Mouse (Mus musculus): ENCODE results near the gene Lgalsl.

The Lgalsl gene

GRCm38 (mm10) chr11:20864647-20865046 is 33.8 kb upstream of the Lgalsl start:
- Histone ChIP-seq H3K4me3 (replicated peaks; ENCODE audit: low read length) (no peak overlapping the region), H3K4me1 (replicated peaks; ENCODE audit: low read depth, low read length) (peaks cover 11% of the 10 kb centered on the region), H3K27me3 (ENCODE audit: insufficient read depth, low read length) (peaks cover 16% of the 10 kb centered on the region), H3K9me3 (ENCODE audit: low read length) (no peaks in the 10 kb centered on the region), H3K36me3 (ENCODE audit: insufficient read depth, low read length) (no peaks in the 10 kb centered on the region)
- TF ChIP-seq NANOG (IDR thresholded peaks at IDR 0.05; ENCODE audit: borderline replicate concordance, low read length) (no peak), POU5F1 (IDR thresholded peaks at IDR 0.05; ENCODE audit: borderline replicate concordance, low read length) (no peak), CTCF (conservative IDR thresholded peaks at IDR 0.05; ENCODE audit: low read length) (no peak)

- TF ChIP-seq POU5F1 (IDR thresholded peaks at IDR 0.05; ENCODE audit: borderline replicate concordance, low read length) (no peak), CTCF (conservative IDR thresholded peaks at IDR 0.05; ENCODE audit: low read length) (no peak), NANOG (IDR thresholded peaks at IDR 0.05; ENCODE audit: borderline replicate concordance, low read length) (no peak)
- Histone ChIP-seq H3K4me3 (replicated peaks; ENCODE audit: low read length) (no peak overlapping the region), H3K36me3 (ENCODE audit: insufficient read depth, low read length) (no peaks in the 10 kb centered on the region), H3K4me1 (replicated peaks; ENCODE audit: low read depth, low read length) (peaks cover 26% of the 10 kb centered on the region), H3K9me3 (ENCODE audit: low read length) (no peaks in the 10 kb centered on the region), H3K27me3 (ENCODE audit: insufficient read depth, low read length) (peaks cover 8% of the 10 kb centered on the region)
Measured at GRCm38 (mm10) chr11:20862101-20862500, 31.2 kb upstream of the Lgalsl start.

GRCm38 (mm10) chr11:20860351-20860750 is 29.5 kb upstream of the Lgalsl start:
- no peaks in the 10 kb centered on the region for H3K9me3 ChIP-seq (ENCODE audit: low read length)
- no peaks in the 10 kb centered on the region; the same call in 1 of the 2 replicates for H3K27me3 ChIP-seq (ENCODE audit: insufficient read depth, low read length)
- H3K4me1 ChIP-seq (replicated peaks; ENCODE audit: low read depth, low read length): peaks cover 37% of the 10 kb centered on the region
- H3K36me3 ChIP-seq (ENCODE audit: insufficient read depth, low read length): no peaks in the 10 kb centered on the region
- no peak for TF ChIP-seq POU5F1 (IDR thresholded peaks at IDR 0.05; ENCODE audit: borderline replicate concordance, low read length)
- TF ChIP-seq CTCF (conservative IDR thresholded peaks at IDR 0.05; ENCODE audit: low read length): no peak
- TF ChIP-seq NANOG (IDR thresholded peaks at IDR 0.05; ENCODE audit: borderline replicate concordance, low read length): no peak
- no peak overlapping the region for H3K4me3 ChIP-seq (replicated peaks; ENCODE audit: low read length)

GRCm38 (mm10) chr11:20859858-20860257 is 29.0 kb upstream of the Lgalsl start:
- TF ChIP-seq CTCF (conservative IDR thresholded peaks at IDR 0.05; ENCODE audit: low read length): no peak
- no peak for TF ChIP-seq POU5F1 (IDR thresholded peaks at IDR 0.05; ENCODE audit: borderline replicate concordance, low read length)
- TF ChIP-seq NANOG (IDR thresholded peaks at IDR 0.05; ENCODE audit: borderline replicate concordance, low read length): no peak
- Histone ChIP-seq H3K4me1 (replicated peaks; ENCODE audit: low read depth, low read length) (peaks cover 37% of the 10 kb centered on the region), H3K36me3 (ENCODE audit: insufficient read depth, low read length) (no peaks in the 10 kb centered on the region), H3K9me3 (ENCODE audit: low read length) (no peaks in the 10 kb centered on the region), H3K4me3 (replicated peaks; ENCODE audit: low read length) (no peak overlapping the region), H3K27me3 (ENCODE audit: insufficient read depth, low read length) (no peaks in the 10 kb centered on the region; the same call in 1 of the 2 replicates)

GRCm38 (mm10) chr11:20858921-20859668 is 28.2 kb upstream of the Lgalsl start:
- Histone ChIP-seq H3K27me3 (ENCODE audit: insufficient read depth, low read length) (no peaks in the 10 kb centered on the region; the same call in 1 of the 2 replicates), H3K4me3 (replicated peaks; ENCODE audit: low read length) (no peak overlapping the region), H3K4me1 (replicated peaks; ENCODE audit: low read depth, low read length) (peaks cover 37% of the 10 kb centered on the region), H3K9me3 (ENCODE audit: low read length) (no peaks in the 10 kb centered on the region), H3K36me3 (ENCODE audit: insufficient read depth, low read length) (no peaks in the 10 kb centered on the region)
- TF ChIP-seq POU5F1 (IDR thresholded peaks at IDR 0.05; ENCODE audit: borderline replicate concordance, low read length) (no peak), CTCF (conservative IDR thresholded peaks at IDR 0.05; ENCODE audit: low read length) (no peak), NANOG (IDR thresholded peaks at IDR 0.05; ENCODE audit: borderline replicate concordance, low read length) (no peak)

- Histone ChIP-seq H3K9me3 (ENCODE audit: low read length) (no peaks in the 10 kb centered on the region), H3K4me3 (replicated peaks; ENCODE audit: low read length) (no peak overlapping the region), H3K4me1 (replicated peaks; ENCODE audit: low read depth, low read length) (peaks cover 37% of the 10 kb centered on the region), H3K27me3 (ENCODE audit: insufficient read depth, low read length) (0 out of 2 replicates have a peak, but pooled peaks cover 2% of the 10 kb centered on the region), H3K36me3 (ENCODE audit: insufficient read depth, low read length) (no peaks in the 10 kb centered on the region)
- TF ChIP-seq NANOG (IDR thresholded peaks at IDR 0.05; ENCODE audit: borderline replicate concordance, low read length) (no peak), POU5F1 (IDR thresholded peaks at IDR 0.05; ENCODE audit: borderline replicate concordance, low read length) (no peak), CTCF (conservative IDR thresholded peaks at IDR 0.05; ENCODE audit: low read length) (no peak)
Measured at GRCm38 (mm10) chr11:20857921-20858320, 27.1 kb upstream of the Lgalsl start.

- peaks cover 3% of the 10 kb centered on the region; the same call in 1 of the 2 replicates for H3K9me3 ChIP-seq (ENCODE audit: low read length)
- no peaks in the 10 kb centered on the region for H3K36me3 ChIP-seq (ENCODE audit: insufficient read depth, low read length)
- H3K27me3 ChIP-seq (ENCODE audit: insufficient read depth, low read length): 0 out of 2 replicates have a peak, but pooled peaks cover 3% of the 10 kb centered on the region
- H3K4me1 ChIP-seq (replicated peaks; ENCODE audit: low read depth, low read length): peaks cover 23% of the 10 kb centered on the region
- TF ChIP-seq POU5F1 (IDR thresholded peaks at IDR 0.05; ENCODE audit: borderline replicate concordance, low read length) (no peak), CTCF (conservative IDR thresholded peaks at IDR 0.05; ENCODE audit: low read length) (no peak), NANOG (IDR thresholded peaks at IDR 0.05; ENCODE audit: borderline replicate concordance, low read length) (no peak)
- no peak overlapping the region for H3K4me3 ChIP-seq (replicated peaks; ENCODE audit: low read length)
Measured at GRCm38 (mm10) chr11:20854032-20854741, 23.3 kb upstream of the Lgalsl start.

GRCm38 (mm10) chr11:20850196-20850595 is 19.3 kb upstream of the Lgalsl start:
- Histone ChIP-seq H3K9me3 (ENCODE audit: low read length) (peaks cover 13% of the 10 kb centered on the region), H3K4me1 (replicated peaks; ENCODE audit: low read depth, low read length) (no peaks in the 10 kb centered on the region), H3K27me3 (ENCODE audit: insufficient read depth, low read length) (0 out of 2 replicates have a peak, but pooled peaks cover 3% of the 10 kb centered on the region), H3K36me3 (ENCODE audit: insufficient read depth, low read length) (no peaks in the 10 kb centered on the region), H3K4me3 (replicated peaks; ENCODE audit: low read length) (no peak overlapping the region)
- TF ChIP-seq NANOG (IDR thresholded peaks at IDR 0.05; ENCODE audit: borderline replicate concordance, low read length): no peak
- TF ChIP-seq CTCF (conservative IDR thresholded peaks at IDR 0.05; ENCODE audit: low read length): no peak
- TF ChIP-seq POU5F1 (IDR thresholded peaks at IDR 0.05; ENCODE audit: borderline replicate concordance, low read length): no peak
